ENCODE assay signal across 24 mouse cellular contexts in genomic region chr4:106043661-106044060, GRCm38 (mm10).
DNase-seq lines count a peak whose midpoint lies in the region; ATAC-seq lines count a peak whose summit lies in the region.
"Had no signal": no experiment of that assay in that cellular context is flagged by ENCODE, and none has a peak within 500 bp of the region (broad histone marks: within the 10 kb centered on the region; RNA-seq: fewer than 3 reads in every experiment).

No protein-coding gene starts in this region.

- DNase-seq in heart, postnatal 14 days = no peak
- no peak for DNase-seq in heart, postnatal 4 days
- DNase-seq in embryonic facial prominence, embryonic 10.5 days (ENCODE audit: low spot score) = peak; percentile 4
- DNase-seq: adrenal gland, postnatal 10 days; adrenal gland, postnatal 36 days; B cell, adult 2 months; cerebellum, adult 18-20 months; cerebellum, adult 9-10 months; cerebellum, postnatal 14 days; forebrain, postnatal 0 days; gastrocnemius, adult 2 months; gastrocnemius, postnatal 14 days; kidney, adult 2 months had no signal

- H3K36me3 ChIP-seq in heart, embryonic 13.5 days = no peaks in the 10 kb centered on the region
- H3K36me3 ChIP-seq in heart, embryonic 16.5 days (ENCODE audit: control insufficient read depth, insufficient read depth) = no peaks in the 10 kb centered on the region
- H3K36me3 ChIP-seq in embryonic facial prominence, embryonic 10.5 days (replicated peaks) = no peaks in the 10 kb centered on the region
- H3K36me3 ChIP-seq: embryonic facial prominence, embryonic 12.5 days; embryonic facial prominence, embryonic 15.5 days; G1E; hindbrain, embryonic 12.5 days; hindbrain, embryonic 15.5 days had no signal

- H3K4me2 ChIP-seq in heart, embryonic 13.5 days = peak overlapping the region; percentile 12; the same call in 1 of the 2 replicates
- peak overlapping the region; percentile 6; the same call in 1 of the 2 replicates for H3K4me2 ChIP-seq in heart, embryonic 16.5 days (ENCODE audit: low read depth, low read length)
- H3K4me2 ChIP-seq: embryonic facial prominence, embryonic 12.5 days; embryonic facial prominence, embryonic 15.5 days; hindbrain, embryonic 12.5 days; hindbrain, embryonic 15.5 days had no signal

- H3K27me3 ChIP-seq in heart, embryonic 13.5 days (replicated peaks) = no peaks in the 10 kb centered on the region
- H3K27me3 ChIP-seq in heart, embryonic 16.5 days (ENCODE audit: control insufficient read depth, insufficient read depth, low read length) = no peaks in the 10 kb centered on the region
- no peaks in the 10 kb centered on the region for H3K27me3 ChIP-seq in embryonic facial prominence, embryonic 10.5 days (replicated peaks; ENCODE audit: low read depth, poor library complexity, severe bottlenecking)
- H3K27me3 ChIP-seq: embryonic facial prominence, embryonic 12.5 days; embryonic facial prominence, embryonic 15.5 days; hindbrain, embryonic 12.5 days; hindbrain, embryonic 15.5 days; Patski had no signal

- H3K27ac ChIP-seq in heart, embryonic 13.5 days (replicated peaks) = 0 out of 2 replicates have a peak overlapping the region, but pooled peaks have one; percentile 34
- peak overlapping the region; percentile 42; the same call in 1 of the 2 replicates for H3K27ac ChIP-seq in heart, embryonic 16.5 days (ENCODE audit: low read length)
- H3K27ac ChIP-seq in embryonic facial prominence, embryonic 10.5 days (replicated peaks) = no peak overlapping the region
- H3K27ac ChIP-seq: embryonic facial prominence, embryonic 12.5 days; embryonic facial prominence, embryonic 15.5 days; gastrocnemius, adult 2 months; hindbrain, embryonic 12.5 days; hindbrain, embryonic 15.5 days had no signal

- no peak overlapping the region for H3K9ac ChIP-seq in heart, embryonic 13.5 days
- peak overlapping the region; percentile 6; the same call in 1 of the 2 replicates for H3K9ac ChIP-seq in heart, embryonic 16.5 days (ENCODE audit: low read length)
- H3K9ac ChIP-seq: embryonic facial prominence, embryonic 12.5 days; embryonic facial prominence, embryonic 15.5 days; forebrain, postnatal 0 days; hindbrain, embryonic 12.5 days; hindbrain, embryonic 15.5 days had no signal

- WGBS in heart, embryonic 13.5 days = 47% methylated on average over 9 of the region's 9 CpGs
- 45% methylated on average over 9 of the region's 9 CpGs for WGBS in heart, embryonic 16.5 days
- WGBS in embryonic facial prominence, embryonic 10.5 days = 90% methylated on average over 9 of the region's 9 CpGs

- no peak overlapping the region for H3K4me3 ChIP-seq in heart, embryonic 13.5 days
- no peak overlapping the region for H3K4me3 ChIP-seq in heart, embryonic 16.5 days (ENCODE audit: low read length)
- H3K4me3 ChIP-seq in embryonic facial prominence, embryonic 10.5 days = no peak overlapping the region
- H3K4me3 ChIP-seq: embryonic facial prominence, embryonic 12.5 days; embryonic facial prominence, embryonic 15.5 days; gastrocnemius, adult 2 months; hindbrain, embryonic 12.5 days; hindbrain, embryonic 15.5 days had no signal

- H3K4me1 ChIP-seq in heart, embryonic 13.5 days = peaks cover 21% of the 10 kb centered on the region
- peaks cover 8% of the 10 kb centered on the region for H3K4me1 ChIP-seq in heart, embryonic 16.5 days (ENCODE audit: control insufficient read depth, insufficient read depth, low read length)
- H3K4me1 ChIP-seq in embryonic facial prominence, embryonic 10.5 days = peaks cover 14% of the 10 kb centered on the region
- H3K4me1 ChIP-seq: embryonic facial prominence, embryonic 15.5 days; hindbrain, embryonic 15.5 days had no signal

- intact Hi-C loops in heart, postnatal 14 days (cut with DNase I) = no loop called here

- ATAC-seq in heart, embryonic 13.5 days (ENCODE audit: extremely low read depth, insufficient number of reproducible peaks, low FRiP score, low TSS enrichment) = no peak
- ATAC-seq in heart, embryonic 16.5 days (replicated peaks; ENCODE audit: extremely low read depth, insufficient read depth, low FRiP score) = no peak
- ATAC-seq in monocyte, adult 5-6 weeks (replicated peaks; ENCODE audit: insufficient number of reproducible peaks, low FRiP score, low TSS enrichment, poor library complexity, severe bottlenecking) = no peak
- ATAC-seq: forebrain, embryonic 14.5 days; forebrain, postnatal 0 days; intestine, postnatal 0 days; Patski had no signal

- H3K9me3 ChIP-seq in heart, embryonic 13.5 days = no peaks in the 10 kb centered on the region
- H3K9me3 ChIP-seq in heart, embryonic 16.5 days (replicated peaks; ENCODE audit: control insufficient read depth, low read length) = no peaks in the 10 kb centered on the region
- no peaks in the 10 kb centered on the region for H3K9me3 ChIP-seq in embryonic facial prominence, embryonic 10.5 days
- H3K9me3 ChIP-seq: embryonic facial prominence, embryonic 12.5 days; embryonic facial prominence, embryonic 15.5 days; hindbrain, embryonic 12.5 days; hindbrain, embryonic 15.5 days had no signal
